Mouse (Mus musculus) layer of hippocampus, postnatal 10 days (tissue): ENCODE results near the gene Hoxd4. TPM values are rescaled to one million over a fixed set of nuclear protein-coding genes. Genes with fewer than 3 reads are reported as not detected.

Source experiments
- DNase-seq, 2 experiments: peaks; one replicate each; pipeline ENCODE4 v3.0.0; 2021; ENCODE audit warnings: low spot score in 2 of 2
- total RNA-seq, 2 experiments: library from RNA; stranded (reverse); gene quantifications; 2 replicates each; pipeline ENCODE4 v1.2.3; 2021

The Hoxd4 gene
- total RNA-seq, 2 experiments from 2014 or later, result not detected

GRCm38 (mm10) chr2:74726973-74727639 lies 15.4 kb downstream of the Hoxd4 start:
- DNase-seq, result no peak

- no peak for DNase-seq
Observed at GRCm38 (mm10) chr2:74727640-74728302, 16.0 kb downstream of the Hoxd4 start.

GRCm38 (mm10) chr2:74728303-74728680 lies 16.6 kb downstream of the Hoxd4 start:
- no peak for DNase-seq

GRCm38 (mm10) chr2:74730331-74730730 lies 18.6 kb downstream of the Hoxd4 start:
- DNase-seq, result no peak

GRCm38 (mm10) chr2:74731055-74731454 lies 19.3 kb downstream of the Hoxd4 start:
- no peak for DNase-seq

GRCm38 (mm10) chr2:74731799-74732512 lies 20.2 kb downstream of the Hoxd4 start:
- DNase-seq, result no peak

GRCm38 (mm10) chr2:74732513-74733316 lies 21.0 kb downstream of the Hoxd4 start:
- no peak for DNase-seq

- DNase-seq, result no peak
Observed at GRCm38 (mm10) chr2:74733317-74733661, 21.6 kb downstream of the Hoxd4 start.

- DNase-seq, result no peak
Observed at GRCm38 (mm10) chr2:74733765-74734164, 22.0 kb downstream of the Hoxd4 start.

- no peak for DNase-seq
Observed at GRCm38 (mm10) chr2:74734451-74734850, 22.7 kb downstream of the Hoxd4 start.

- no peak for DNase-seq
Observed at GRCm38 (mm10) chr2:74734996-74735811, 23.5 kb downstream of the Hoxd4 start.

GRCm38 (mm10) chr2:74735851-74736687 lies 24.3 kb downstream of the Hoxd4 start:
- DNase-seq, result peak in 1 of 2 experiments; percentile 3

GRCm38 (mm10) chr2:74736688-74737577 lies 25.2 kb downstream of the Hoxd4 start:
- no peak for DNase-seq

GRCm38 (mm10) chr2:74737578-74738070 lies 25.9 kb downstream of the Hoxd4 start:
- DNase-seq, result no peak

- no peak for DNase-seq
Observed at GRCm38 (mm10) chr2:74738623-74739475, 27.1 kb downstream of the Hoxd4 start.

GRCm38 (mm10) chr2:74739476-74739800 lies 27.7 kb downstream of the Hoxd4 start:
- no peak for DNase-seq

- DNase-seq, result no peak
Observed at GRCm38 (mm10) chr2:74739869-74740268, 28.1 kb downstream of the Hoxd4 start.
